Mouse (Mus musculus): ENCODE data around the gene Hsp90aa1. TPM values are rescaled to one million over a fixed set of nuclear protein-coding genes. Genes with fewer than 3 reads are reported as not detected.

The Hsp90aa1 gene
- total and polyA plus RNA-seq, 2 experiments from 2014 or later = 701 to 1,521 TPM

DNA sequence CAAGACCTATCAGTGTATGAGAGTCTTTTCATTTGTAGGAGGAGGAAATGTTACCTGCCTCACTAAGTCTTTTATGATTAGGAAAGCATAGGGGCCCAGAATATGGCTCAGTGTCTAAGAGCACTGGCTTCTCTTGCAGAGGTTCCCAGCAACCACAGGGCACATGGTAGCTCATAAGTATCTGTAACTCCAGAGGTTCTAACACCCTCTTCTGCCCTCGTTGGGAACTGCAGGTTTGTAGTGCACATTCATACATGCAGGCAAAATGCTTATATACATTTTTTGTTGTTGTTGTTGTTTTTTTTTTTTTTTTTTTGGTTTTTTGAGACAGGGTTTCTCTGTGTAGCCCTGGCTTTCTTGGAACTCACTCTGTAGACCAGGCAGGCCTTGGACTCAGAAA, 23.9 kb upstream of the Hsp90aa1 start:
- no peak overlapping the region for H3K4me2 ChIP-seq (ENCODE audit: low read depth, low read length)
- 56% methylated on average over 1 of the region's 1 CpGs for WGBS
- no peaks in the 10 kb centered on the region for H3K4me1 ChIP-seq (ENCODE audit: insufficient read depth, low read length)
- DNase-seq (ENCODE audit: low spot score) = no peak
- no peak for TF ChIP-seq CTCF (IDR thresholded peaks at IDR 0.05; ENCODE audit: low read depth)
- no peak overlapping the region for H3K9ac ChIP-seq (replicated peaks; ENCODE audit: low read length)
- no peaks in the 10 kb centered on the region for H3K27me3 ChIP-seq (ENCODE audit: insufficient read depth, low read length)
- no peaks in the 10 kb centered on the region for H3K36me3 ChIP-seq (ENCODE audit: insufficient read depth, low read length)
- H3K9me3 ChIP-seq (ENCODE audit: low read length) = no peaks in the 10 kb centered on the region
- H3K27ac ChIP-seq = no peak overlapping the region
- ATAC-seq = no peak
- H3K4me3 ChIP-seq (ENCODE audit: low read length) = no peak overlapping the region

DNA sequence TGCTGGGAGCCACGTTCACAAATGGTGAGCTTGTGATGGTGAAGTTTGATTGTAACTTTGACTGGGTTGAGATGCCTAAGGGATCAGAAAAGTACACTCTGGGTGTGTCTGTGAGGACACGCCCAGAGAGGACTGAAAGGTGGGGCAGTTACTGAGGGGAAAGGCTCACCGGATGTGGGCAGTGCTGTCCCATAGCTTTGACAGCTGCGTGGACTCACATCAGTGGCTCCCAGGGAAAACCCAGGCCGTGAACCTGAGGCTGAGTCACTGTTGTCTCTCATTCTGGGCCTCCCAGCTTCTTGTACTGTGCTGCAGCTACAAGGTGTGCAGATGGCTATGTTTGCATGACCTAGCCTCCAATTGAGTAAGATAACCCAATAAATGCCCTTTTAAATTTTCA, 23.0 kb upstream of the Hsp90aa1 start:
- no peaks in the 10 kb centered on the region for H3K9me3 ChIP-seq (ENCODE audit: low read length)
- H3K27me3 ChIP-seq (ENCODE audit: insufficient read depth, low read length) = no peaks in the 10 kb centered on the region
- DNase-seq (ENCODE audit: low spot score) (no peak), ATAC-seq (no peak)
- H3K36me3 ChIP-seq (ENCODE audit: insufficient read depth, low read length) = no peaks in the 10 kb centered on the region
- no peak overlapping the region for H3K4me3 ChIP-seq (ENCODE audit: low read length)
- no peak overlapping the region for H3K9ac ChIP-seq (replicated peaks; ENCODE audit: low read length)
- no peaks in the 10 kb centered on the region for H3K4me1 ChIP-seq (ENCODE audit: insufficient read depth, low read length)
- 88% methylated on average over 5 of the region's 5 CpGs for WGBS
- H3K4me2 ChIP-seq (ENCODE audit: low read depth, low read length) = no peak overlapping the region
- TF ChIP-seq CTCF (IDR thresholded peaks at IDR 0.05; ENCODE audit: low read depth) = no peak
- H3K27ac ChIP-seq = no peak overlapping the region

DNA sequence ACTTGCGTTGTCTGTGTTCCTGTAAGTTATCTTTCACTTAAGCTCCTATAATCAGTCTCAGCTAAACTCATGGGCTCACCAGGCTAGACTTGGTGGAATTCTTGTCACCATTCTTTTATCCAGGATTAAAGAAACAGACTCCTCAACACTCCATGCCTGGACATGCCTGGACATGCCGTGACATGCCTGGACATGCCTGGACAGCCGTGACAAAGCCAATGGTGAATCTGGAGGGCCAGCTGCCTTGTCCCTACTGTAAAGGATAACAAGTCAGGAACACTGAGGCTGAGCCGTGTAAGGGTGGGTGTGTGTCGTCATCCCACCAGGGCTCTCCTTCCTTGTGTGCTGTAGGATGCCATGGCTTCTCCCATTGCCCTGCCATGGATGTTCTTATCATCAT, 22.5 kb upstream of the Hsp90aa1 start:
- TF ChIP-seq CTCF (IDR thresholded peaks at IDR 0.05; ENCODE audit: low read depth) = no peak
- no peak for ATAC-seq
- 95% methylated on average over 5 of the region's 5 CpGs for WGBS

DNA sequence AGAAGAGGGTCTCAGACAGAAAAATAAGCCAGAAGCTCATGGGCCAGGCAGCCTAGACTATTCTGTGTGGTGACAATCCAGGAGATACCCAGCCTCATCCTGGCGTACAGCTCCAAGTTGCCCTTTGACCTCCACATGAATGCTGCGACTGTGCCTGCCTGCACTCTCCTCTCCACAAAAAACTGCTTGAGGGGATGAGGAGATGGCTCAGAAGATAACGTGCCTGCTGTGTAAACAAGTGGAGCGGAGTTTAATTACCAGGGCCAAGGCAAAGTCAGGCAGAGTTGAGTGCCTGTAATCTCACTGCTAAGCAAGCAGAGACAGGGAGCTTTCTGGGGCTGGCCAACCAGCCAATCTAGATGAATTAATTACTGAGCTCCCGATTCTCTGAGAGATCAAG, 13.5 kb upstream of the Hsp90aa1 start:
- no peaks in the 10 kb centered on the region for H3K9me3 ChIP-seq (ENCODE audit: low read length)
- no peaks in the 10 kb centered on the region for H3K36me3 ChIP-seq (ENCODE audit: insufficient read depth, low read length)
- no peaks in the 10 kb centered on the region for H3K27me3 ChIP-seq (ENCODE audit: insufficient read depth, low read length)
- no peaks in the 10 kb centered on the region for H3K4me1 ChIP-seq (ENCODE audit: insufficient read depth, low read length)
- 32% methylated on average over 5 of the region's 5 CpGs for WGBS
- ATAC-seq = no peak
- no peak overlapping the region for H3K27ac ChIP-seq
- TF ChIP-seq CTCF (IDR thresholded peaks at IDR 0.05; ENCODE audit: low read depth) = no peak
- H3K4me2 ChIP-seq (ENCODE audit: low read depth, low read length) = no peak overlapping the region
- H3K4me3 ChIP-seq (ENCODE audit: low read length) = no peak overlapping the region
- H3K9ac ChIP-seq (replicated peaks; ENCODE audit: low read length) = no peak overlapping the region
- DNase-seq (ENCODE audit: low spot score) = no peak

More for the DNA sequence above, 22.5 kb upstream of the Hsp90aa1 start:
- H3K4me3 ChIP-seq (ENCODE audit: low read length) = no peak overlapping the region
- no peaks in the 10 kb centered on the region for H3K4me1 ChIP-seq (ENCODE audit: insufficient read depth, low read length)
- no peak overlapping the region for H3K27ac ChIP-seq
- no peak overlapping the region for H3K9ac ChIP-seq (replicated peaks; ENCODE audit: low read length)
- H3K4me2 ChIP-seq (ENCODE audit: low read depth, low read length) = no peak overlapping the region
- H3K36me3 ChIP-seq (ENCODE audit: insufficient read depth, low read length) = no peaks in the 10 kb centered on the region
- DNase-seq (ENCODE audit: low spot score) = no peak
- no peaks in the 10 kb centered on the region for H3K27me3 ChIP-seq (ENCODE audit: insufficient read depth, low read length)
- H3K9me3 ChIP-seq (ENCODE audit: low read length) = no peaks in the 10 kb centered on the region

DNA sequence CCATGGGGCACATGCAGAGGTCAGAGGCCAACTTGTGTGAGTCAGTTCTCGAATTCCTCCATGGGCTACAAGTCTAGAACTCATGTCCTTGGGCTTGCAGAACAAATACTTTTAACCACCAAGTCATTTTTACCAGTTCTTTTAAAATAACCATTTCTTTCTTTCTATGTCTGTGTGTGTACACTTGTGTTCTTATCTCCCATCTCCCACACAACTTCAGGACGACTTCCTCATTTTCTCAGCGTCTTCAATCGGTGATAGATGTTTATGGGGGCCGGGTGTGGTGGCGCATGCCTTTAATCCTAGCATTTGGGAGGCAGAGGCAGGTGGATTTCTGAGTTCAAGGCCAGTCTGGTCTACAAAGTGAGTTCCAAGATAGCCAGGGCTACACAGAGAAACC, 11.7 kb upstream of the Hsp90aa1 start:
- ATAC-seq (no peak), DNase-seq (ENCODE audit: low spot score) (no peak)
- H3K9ac ChIP-seq (replicated peaks; ENCODE audit: low read length) = no peak overlapping the region
- 94% methylated on average over 6 of the region's 6 CpGs for WGBS
- H3K36me3 ChIP-seq (ENCODE audit: insufficient read depth, low read length) = no peaks in the 10 kb centered on the region
- no peak for TF ChIP-seq CTCF (IDR thresholded peaks at IDR 0.05; ENCODE audit: low read depth)
- no peaks in the 10 kb centered on the region for H3K27me3 ChIP-seq (ENCODE audit: insufficient read depth, low read length)
- no peaks in the 10 kb centered on the region for H3K9me3 ChIP-seq (ENCODE audit: low read length)
- no peak overlapping the region for H3K27ac ChIP-seq
- H3K4me2 ChIP-seq (ENCODE audit: low read depth, low read length) = no peak overlapping the region
- no peak overlapping the region for H3K4me3 ChIP-seq (ENCODE audit: low read length)
- H3K4me1 ChIP-seq (ENCODE audit: insufficient read depth, low read length) = no peaks in the 10 kb centered on the region

DNA sequence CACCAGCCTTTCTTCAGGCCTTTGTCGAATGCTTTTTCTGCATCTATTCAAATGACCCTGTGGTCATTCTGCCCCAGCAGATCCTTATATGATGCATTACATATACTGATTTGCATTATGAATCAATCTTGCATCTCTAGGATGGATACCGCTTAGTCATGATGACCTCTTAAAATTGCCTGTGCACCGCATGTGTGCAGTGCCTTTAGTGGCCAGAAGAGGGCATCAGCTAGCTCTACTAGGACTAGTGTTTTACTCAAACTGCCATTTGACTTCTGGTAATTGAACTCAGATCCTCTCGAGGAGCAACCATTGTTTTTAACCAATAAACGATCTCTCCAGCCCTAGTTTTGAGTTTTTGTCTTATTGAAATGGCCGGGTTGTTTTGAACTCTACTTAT, 11.3 kb upstream of the Hsp90aa1 start:
- no peak for DNase-seq (ENCODE audit: low spot score)
- H3K4me1 ChIP-seq (ENCODE audit: insufficient read depth, low read length) = no peaks in the 10 kb centered on the region
- H3K9me3 ChIP-seq (ENCODE audit: low read length) = no peaks in the 10 kb centered on the region
- H3K27ac ChIP-seq = no peak overlapping the region
- no peak overlapping the region for H3K4me2 ChIP-seq (ENCODE audit: low read depth, low read length)
- H3K27me3 ChIP-seq (ENCODE audit: insufficient read depth, low read length) = no peaks in the 10 kb centered on the region
- ATAC-seq = no peak
- no peaks in the 10 kb centered on the region for H3K36me3 ChIP-seq (ENCODE audit: insufficient read depth, low read length)
- WGBS = 96% methylated on average over 6 of the region's 6 CpGs
- H3K4me3 ChIP-seq (ENCODE audit: low read length) = no peak overlapping the region
- peak; percentile 45 for TF ChIP-seq CTCF (IDR thresholded peaks at IDR 0.05; ENCODE audit: low read depth)
- no peak overlapping the region for H3K9ac ChIP-seq (replicated peaks; ENCODE audit: low read length)

DNA sequence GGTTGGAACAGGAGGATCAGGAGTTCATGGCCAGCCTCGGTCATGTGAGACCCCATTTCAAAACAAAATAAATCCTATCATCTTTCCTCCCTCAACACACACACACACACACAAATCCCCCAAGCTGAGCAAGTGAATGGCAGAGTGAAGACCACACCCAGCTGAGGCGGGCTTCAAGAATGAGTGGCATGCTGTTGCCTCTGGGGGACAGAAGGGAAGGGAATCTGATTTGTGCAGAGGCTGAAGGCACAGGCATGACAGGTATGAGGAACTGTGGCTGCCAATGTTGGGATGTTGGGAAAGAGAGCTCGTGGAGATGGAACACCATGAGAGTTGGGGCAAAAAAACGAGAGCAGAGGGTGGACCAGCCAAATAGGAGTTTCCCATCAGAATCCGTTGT, 8.7 kb upstream of the Hsp90aa1 start:
- Histone ChIP-seq H3K36me3 (ENCODE audit: insufficient read depth, low read length) (no peaks in the 10 kb centered on the region), H3K9ac (replicated peaks; ENCODE audit: low read length) (no peak overlapping the region), H3K27me3 (ENCODE audit: insufficient read depth, low read length) (no peaks in the 10 kb centered on the region), H3K4me2 (ENCODE audit: low read depth, low read length) (no peak overlapping the region), H3K27ac (no peak overlapping the region), H3K4me3 (ENCODE audit: low read length) (no peak overlapping the region), H3K4me1 (ENCODE audit: insufficient read depth, low read length) (0 out of 2 replicates have a peak, but pooled peaks cover 6% of the 10 kb centered on the region), H3K9me3 (ENCODE audit: low read length) (no peaks in the 10 kb centered on the region)
- TF ChIP-seq CTCF (IDR thresholded peaks at IDR 0.05; ENCODE audit: low read depth) = no peak
- ATAC-seq (no peak), DNase-seq (ENCODE audit: low spot score) (no peak)
- WGBS = 76% methylated on average over 5 of the region's 5 CpGs

Measured in hindbrain, postnatal 0 days (tissue).